Mouse (Mus musculus): Measurements from ENCODE around the gene Igfbp5.

DNA sequence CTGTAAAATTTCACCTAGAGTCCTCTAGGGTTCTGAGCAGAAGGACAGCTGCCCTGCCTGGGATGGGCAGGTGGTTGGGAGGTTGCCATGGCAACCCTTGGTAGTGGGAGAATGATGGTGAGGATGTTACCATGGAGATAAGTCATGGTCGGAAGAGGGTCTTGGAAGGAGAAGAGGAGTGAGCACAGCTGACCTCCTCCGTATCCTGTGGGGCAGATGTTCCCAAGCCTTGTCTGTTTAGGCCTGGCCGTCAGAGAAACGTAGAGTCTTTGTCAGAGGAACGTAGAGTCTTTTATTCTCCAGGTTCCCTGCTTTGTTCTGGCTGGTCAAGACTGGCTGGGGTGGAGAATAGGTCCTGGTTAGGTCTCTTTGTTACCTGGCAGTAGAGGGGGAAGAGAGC lies 15.8 kb downstream of the Igfbp5 start:
- TF ChIP-seq POLR2A (IDR thresholded peaks at IDR 0.05; ENCODE audit: low read depth, low read length) = no peak
- TF ChIP-seq CTCF (conservative IDR thresholded peaks at IDR 0.05; ENCODE audit: insufficient read depth, insufficient read length, low read depth, low read length) = no peak
